Mouse (Mus musculus) liver, embryonic 11.5 days (tissue): Measurements from ENCODE around the gene Ostf1. TPM values are rescaled to one million over a fixed set of nuclear protein-coding genes. Genes with fewer than 3 reads are reported as not detected.

Experiments used
- ATAC-seq: fragments of 200-750 bp; cut with Nextera tagmentation; replicated peaks from 2 replicates; pipeline ENCODE4 v1.8.0; 2017; ENCODE audit warnings: moderate number of reproducible peaks, mild to moderate bottlenecking, moderate TSS enrichment, moderate library complexity; ENCODE audit not compliant: low FRiP score
- DNase-seq: peaks from one replicate; pipeline ENCODE4 v3.0.0-alpha.2; 2017; ENCODE audit warnings: low spot score
- H3K27ac ChIP-seq: fragments of 300-500 bp; sonication (generic); 2 replicates; pipeline ENCODE4 v1.5.1; 2014; ENCODE audit warnings: mild to moderate bottlenecking, low read depth, low read length, control low read depth
- H3K27me3 ChIP-seq: fragments of 300-500 bp; sonication (generic); replicated peaks from 2 replicates; pipeline ENCODE4 v1.6.1; 2014; ENCODE audit warnings: low read length, mixed read lengths; ENCODE audit not compliant: control insufficient read depth, insufficient read depth
- H3K36me3 ChIP-seq: fragments of 300-500 bp; sonication (generic); 2 replicates; pipeline ENCODE4 v1.6.1; 2014; ENCODE audit warnings: mild to moderate bottlenecking, low read length, moderate library complexity, mixed read lengths; ENCODE audit not compliant: control insufficient read depth, insufficient read depth
- H3K4me1 ChIP-seq: fragments of 300-500 bp; sonication (generic); replicated peaks from 2 replicates; pipeline ENCODE4 v1.6.1; 2014; ENCODE audit warnings: low read length, mixed read lengths; ENCODE audit not compliant: control insufficient read depth, insufficient read depth
- H3K4me2 ChIP-seq: fragments of 300-500 bp; sonication (generic); 2 replicates; pipeline ENCODE4 v1.6.1; 2014; ENCODE audit warnings: mild to moderate bottlenecking, control low read depth, moderate library complexity
- H3K4me3 ChIP-seq: fragments of 300-500 bp; sonication (generic); 2 replicates; pipeline ENCODE4 v1.5.1; 2014; ENCODE audit warnings: low read depth, low read length, control low read depth
- H3K9ac ChIP-seq: fragments of 300-500 bp; sonication (generic); 2 replicates; pipeline ENCODE4 v1.6.1; 2014; ENCODE audit warnings: low read depth, low read length, control low read depth
- H3K9me3 ChIP-seq: fragments of 300-500 bp; sonication (generic); 2 replicates; pipeline ENCODE4 v1.6.1; 2016; ENCODE audit warnings: low read length, inconsistent platforms, mixed read lengths; ENCODE audit not compliant: control insufficient read depth
- WGBS: fragments of 180-500 bp; shearing (Covaris S2); extraction: QIAGEN DNeasy Blood & Tissue Kit; methylation state at CpG from one replicate; pipeline ENCODE4 v1.1.7; 2014; 5-methylcytosine and 5-hydroxymethylcytosine counted together
- polyA plus RNA-seq: library from polyadenylated mRNA; unstranded; fragments of >200 nt; fragmentation: Nextera tagmentation; extraction: Ambion mirVana; gene quantifications from 2 replicates; pipeline ENCODE4 v1.2.1, GENCODE M21; 2014

Ostf1 gene
- polyA plus RNA-seq, 1 experiment from 2014 or later: 86.8 TPM

DNA sequence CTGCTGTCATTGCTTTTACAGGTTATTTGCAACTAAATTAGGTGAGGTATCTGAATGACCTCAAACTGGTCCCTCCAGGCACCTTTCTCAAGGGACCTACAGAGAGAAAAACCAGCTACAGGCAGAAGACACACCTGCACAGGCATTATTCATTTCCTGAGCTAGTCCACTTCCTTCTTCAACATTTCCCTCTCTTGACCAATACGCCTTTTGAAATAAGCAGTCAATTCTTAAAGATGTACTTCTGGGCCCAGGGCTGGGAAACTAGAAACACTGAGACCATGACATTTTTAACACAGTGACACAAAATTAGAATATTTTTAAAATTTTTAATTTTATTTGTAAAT, 52.6 kb downstream of the Ostf1 start:
- DNase-seq: peak; percentile 9
- no peak overlapping the region for H3K27ac ChIP-seq
- ATAC-seq: no peak
- H3K4me1 ChIP-seq: no peaks in the 10 kb centered on the region
- H3K36me3 ChIP-seq: no peaks in the 10 kb centered on the region
- no peak overlapping the region for H3K4me2 ChIP-seq
- H3K27me3 ChIP-seq: no peaks in the 10 kb centered on the region
- WGBS: 91% methylated on average over 1 of the region's 1 CpGs
- no peak overlapping the region for H3K4me3 ChIP-seq
- H3K9ac ChIP-seq: no peak overlapping the region
- H3K9me3 ChIP-seq: no peaks in the 10 kb centered on the region

DNA sequence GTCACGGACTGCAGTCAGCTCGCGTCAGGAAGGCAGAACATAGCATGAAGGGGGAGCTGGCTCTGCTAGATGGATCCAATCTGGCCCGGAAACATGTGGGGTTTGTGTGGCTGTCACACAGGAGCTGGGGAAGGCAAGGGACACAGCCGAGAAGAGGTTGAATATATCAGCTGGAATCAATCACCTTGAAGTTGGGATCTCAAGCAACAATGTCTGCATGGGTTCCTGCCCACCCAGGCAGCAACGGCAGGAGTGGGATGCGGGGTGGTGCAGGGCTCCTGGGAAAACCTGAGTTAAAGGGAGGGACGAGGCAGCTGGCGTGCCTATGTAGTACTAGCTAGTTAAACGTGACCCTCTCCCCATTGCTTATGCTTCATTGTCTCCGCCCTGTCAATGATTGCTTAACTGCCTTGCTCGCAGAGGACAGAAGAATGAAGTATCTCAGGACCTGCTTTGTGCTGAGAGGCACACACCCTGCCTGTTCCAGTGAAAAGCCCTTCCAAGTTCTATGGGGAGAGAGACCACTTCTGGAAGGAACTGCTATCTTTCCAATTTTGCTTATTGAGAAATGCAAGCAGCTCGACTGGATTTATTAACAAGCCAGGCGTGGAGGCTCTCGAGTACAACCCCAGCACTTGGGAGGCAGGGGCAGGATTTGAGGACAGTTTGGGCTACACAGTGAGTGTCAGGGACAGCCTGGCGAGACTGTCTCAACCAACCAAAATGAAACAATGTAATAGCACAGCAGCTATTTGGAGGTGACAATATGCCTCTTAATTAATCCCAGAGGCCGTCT, 53.2 kb downstream of the Ostf1 start:
- Histone ChIP-seq H3K4me2 (no peak overlapping the region), H3K4me3 (no peak overlapping the region), H3K36me3 (no peaks in the 10 kb centered on the region), H3K27ac (no peak overlapping the region), H3K4me1 (no peaks in the 10 kb centered on the region), H3K9ac (no peak overlapping the region), H3K9me3 (no peaks in the 10 kb centered on the region), H3K27me3 (no peaks in the 10 kb centered on the region)
- WGBS: 66% methylated on average over 17 of the region's 17 CpGs
- ATAC-seq (no peak), DNase-seq (no peak)

DNA sequence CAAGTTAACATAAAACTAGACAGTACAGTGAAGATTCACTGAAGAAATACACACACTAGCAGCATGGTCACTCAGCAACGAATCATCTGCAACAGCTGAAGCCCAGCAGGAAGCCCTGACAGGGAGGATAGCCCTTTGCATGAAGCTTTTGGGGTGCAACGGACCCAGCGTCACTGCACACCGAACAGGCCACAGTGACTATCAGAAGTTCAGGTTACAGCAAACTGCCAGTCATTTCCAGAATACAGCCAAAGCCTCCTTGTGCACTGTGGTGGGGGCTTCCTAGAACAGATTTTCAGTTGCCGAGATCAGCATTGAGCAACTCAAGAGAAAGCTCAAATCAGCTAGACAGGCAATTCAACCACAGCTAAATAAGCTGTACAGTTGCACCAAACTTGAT, 54.3 kb downstream of the Ostf1 start:
- H3K4me1 ChIP-seq: no peaks in the 10 kb centered on the region
- no peak for DNase-seq
- ATAC-seq: no peak
- no peak overlapping the region for H3K9ac ChIP-seq
- no peaks in the 10 kb centered on the region for H3K27me3 ChIP-seq
- H3K4me3 ChIP-seq: no peak overlapping the region
- whole genome bisulfite sequencing: 80% methylated on average over 5 of the region's 5 CpGs
- no peak overlapping the region for H3K27ac ChIP-seq
- no peak overlapping the region for H3K4me2 ChIP-seq
- H3K9me3 ChIP-seq: no peaks in the 10 kb centered on the region
- H3K36me3 ChIP-seq: no peaks in the 10 kb centered on the region

DNA sequence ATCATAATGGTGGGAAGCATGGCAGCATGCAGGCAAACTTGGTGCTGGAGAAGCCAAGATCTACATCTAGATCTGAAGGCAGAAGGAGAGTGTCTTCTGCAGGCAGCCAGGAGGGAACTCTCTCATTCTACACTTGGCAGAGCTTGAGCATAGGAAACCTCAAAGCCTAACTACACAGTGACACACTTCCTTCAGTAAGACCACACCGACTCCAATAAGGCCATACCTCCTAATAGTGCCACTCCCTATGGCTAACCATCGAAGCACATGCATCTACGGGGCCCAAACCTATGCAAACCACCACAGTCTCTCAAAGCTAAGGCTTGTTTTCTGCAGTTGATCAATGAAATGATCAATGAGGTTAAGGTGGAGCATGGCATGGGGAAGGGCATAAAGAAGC, 55.7 kb downstream of the Ostf1 start:
- WGBS: 64% methylated on average over 3 of the region's 3 CpGs
- H3K9ac ChIP-seq: no peak overlapping the region
- H3K9me3 ChIP-seq: no peaks in the 10 kb centered on the region
- H3K27me3 ChIP-seq: no peaks in the 10 kb centered on the region
- H3K36me3 ChIP-seq: no peaks in the 10 kb centered on the region
- H3K4me2 ChIP-seq: no peak overlapping the region
- no peak overlapping the region for H3K27ac ChIP-seq
- H3K4me1 ChIP-seq: no peaks in the 10 kb centered on the region
- DNase-seq (no peak), ATAC-seq (no peak)
- no peak overlapping the region for H3K4me3 ChIP-seq

DNA sequence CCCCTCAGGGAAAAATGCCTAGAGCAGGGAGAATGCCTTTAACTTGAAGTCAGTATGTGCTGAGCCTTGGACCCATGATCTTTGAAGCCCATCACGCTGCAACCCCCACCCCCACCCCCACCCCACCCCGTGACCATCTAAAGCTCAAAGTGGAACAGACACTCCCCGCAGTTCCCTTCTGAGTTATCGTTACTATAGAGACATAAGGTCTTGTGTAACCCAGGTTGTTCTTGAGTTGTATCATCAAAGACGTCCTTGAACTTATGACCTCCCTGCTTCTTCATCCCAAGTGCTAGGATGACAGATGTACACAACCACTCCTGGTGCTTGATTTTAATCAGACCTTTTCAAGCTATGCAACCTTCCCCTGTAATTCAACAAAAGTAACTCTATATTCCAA, 57.7 kb downstream of the Ostf1 start:
- Histone ChIP-seq H3K9ac (no peak overlapping the region), H3K9me3 (no peaks in the 10 kb centered on the region), H3K4me1 (no peaks in the 10 kb centered on the region), H3K4me3 (no peak overlapping the region), H3K27ac (no peak overlapping the region), H3K27me3 (no peaks in the 10 kb centered on the region), H3K36me3 (no peaks in the 10 kb centered on the region), H3K4me2 (no peak overlapping the region)
- ATAC-seq (no peak), DNase-seq (no peak)
- 81% methylated on average over 5 of the region's 5 CpGs for WGBS

DNA sequence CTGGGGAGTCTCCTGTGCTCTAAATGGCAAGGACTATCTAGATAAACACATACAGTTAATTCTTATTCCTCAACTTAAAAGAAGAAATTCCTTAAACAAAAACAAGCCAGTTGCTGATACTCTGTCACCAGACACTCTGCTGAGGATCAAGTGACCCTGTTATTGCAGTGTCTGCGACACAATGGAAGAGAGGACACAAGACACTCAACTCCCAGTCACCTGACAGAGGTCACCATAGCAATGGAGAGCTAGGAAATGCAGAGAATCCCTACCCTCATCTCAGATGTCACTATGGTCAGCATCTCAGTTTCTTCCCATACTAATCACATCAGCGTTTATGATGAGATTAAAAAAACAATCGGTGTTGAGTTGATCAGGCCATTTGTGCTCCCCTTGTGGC, 58.2 kb downstream of the Ostf1 start:
- no peaks in the 10 kb centered on the region for H3K27me3 ChIP-seq
- no peak overlapping the region for H3K9ac ChIP-seq
- no peaks in the 10 kb centered on the region for H3K4me1 ChIP-seq
- no peaks in the 10 kb centered on the region for H3K36me3 ChIP-seq
- no peak overlapping the region for H3K4me3 ChIP-seq
- DNase-seq (no peak), ATAC-seq (no peak)
- H3K9me3 ChIP-seq: no peaks in the 10 kb centered on the region
- no peak overlapping the region for H3K27ac ChIP-seq
- 76% methylated on average over 3 of the region's 3 CpGs for WGBS
- H3K4me2 ChIP-seq: no peak overlapping the region

DNA sequence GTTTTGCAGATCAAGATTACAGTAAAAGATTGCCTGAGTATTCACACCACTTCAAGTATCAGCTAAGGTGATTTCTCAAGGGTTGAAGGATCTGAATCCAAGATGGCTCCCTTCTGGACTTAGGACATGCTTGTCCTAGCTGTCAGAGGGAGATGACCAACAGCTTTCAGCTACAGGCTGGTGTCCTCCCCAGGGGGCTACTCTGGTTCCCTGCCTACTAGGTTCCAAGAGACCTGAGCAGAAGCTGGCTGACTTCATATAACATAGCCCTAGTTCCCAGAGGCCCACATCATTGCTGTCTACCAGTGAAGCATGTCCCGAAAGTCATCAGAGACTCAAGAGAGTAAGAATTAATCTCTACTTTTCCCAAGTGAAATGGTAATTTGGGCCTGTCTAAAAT, 62.1 kb downstream of the Ostf1 start:
- Histone ChIP-seq H3K9ac (no peak overlapping the region), H3K4me3 (no peak overlapping the region), H3K27ac (no peak overlapping the region), H3K4me1 (no peaks in the 10 kb centered on the region), H3K9me3 (no peaks in the 10 kb centered on the region), H3K36me3 (no peaks in the 10 kb centered on the region), H3K4me2 (no peak overlapping the region), H3K27me3 (no peaks in the 10 kb centered on the region)
- 90% methylated on average over 1 of the region's 1 CpGs for WGBS
- ATAC-seq: no peak
- DNase-seq: no peak

DNA sequence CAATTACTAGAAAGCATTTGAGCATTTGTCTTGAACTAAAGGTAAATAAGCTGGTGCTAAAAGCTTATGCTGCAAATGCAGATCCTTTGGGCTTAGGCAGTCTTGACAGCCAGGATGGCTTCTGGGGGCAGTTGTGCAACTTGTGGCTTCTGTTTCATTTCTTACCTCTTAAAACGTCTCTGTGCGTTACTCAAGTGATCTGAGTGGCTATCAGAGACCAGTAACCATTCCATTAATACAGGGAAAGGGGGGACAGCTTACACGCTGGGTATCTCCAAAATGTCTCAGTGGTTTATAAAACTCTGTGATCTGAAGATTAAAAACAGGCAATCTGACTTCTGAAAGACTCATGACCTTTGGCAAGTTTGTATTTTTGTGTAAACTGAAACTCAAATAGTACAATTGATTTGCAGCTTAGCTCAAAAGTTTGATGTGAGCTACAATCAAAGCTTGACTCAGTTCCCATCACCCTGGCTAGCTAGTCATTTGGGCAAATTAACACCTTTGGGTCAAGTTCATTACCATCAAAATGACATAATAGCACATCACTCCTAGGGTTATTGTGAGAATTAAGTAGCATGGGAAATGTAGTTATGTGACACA, 62.7 kb downstream of the Ostf1 start:
- WGBS: 54% methylated on average over 3 of the region's 3 CpGs
- H3K27me3 ChIP-seq: no peaks in the 10 kb centered on the region

More for the DNA sequence above, 62.7 kb downstream of the Ostf1 start:
- no peak overlapping the region for H3K4me2 ChIP-seq
- no peaks in the 10 kb centered on the region for H3K36me3 ChIP-seq
- H3K9ac ChIP-seq: no peak overlapping the region
- H3K9me3 ChIP-seq: no peaks in the 10 kb centered on the region
- ATAC-seq (no peak), DNase-seq (no peak)
- H3K4me3 ChIP-seq: no peak overlapping the region
- H3K4me1 ChIP-seq: no peaks in the 10 kb centered on the region
- H3K27ac ChIP-seq: no peak overlapping the region
